Mouse (Mus musculus) midbrain, embryonic 12.5 days (tissue): Measurements from ENCODE around the gene Ufc1. TPM values are rescaled to one million over a fixed set of nuclear protein-coding genes. Genes with fewer than 3 reads are reported as not detected.
A peak's percentile ranks its signal among the peaks of the same experiment; 100 is the strongest.

Source experiments
- ATAC-seq: fragments of 200-750 bp; cut with Nextera tagmentation; 2 replicates; pipeline ENCODE4 v1.8.0; 2017; ENCODE audit warnings: low read depth, moderate TSS enrichment, moderate library complexity; ENCODE audit not compliant: low FRiP score
- H3K27ac ChIP-seq: fragments of 300-500 bp; sonication (generic); replicated peaks from 2 replicates; pipeline ENCODE4 v1.5.1; 2016; ENCODE audit warnings: mild to moderate bottlenecking
- H3K27me3 ChIP-seq: fragments of 300-500 bp; sonication (generic); 2 replicates; pipeline ENCODE4 v1.6.1; 2016; ENCODE audit warnings: mild to moderate bottlenecking
- H3K36me3 ChIP-seq: fragments of 300-500 bp; sonication (generic); 2 replicates; pipeline ENCODE4 v1.6.1; 2016
- H3K4me1 ChIP-seq: fragments of 300-500 bp; sonication (generic); 2 replicates; pipeline ENCODE4 v1.6.1; 2016
- H3K4me2 ChIP-seq: fragments of 300-500 bp; sonication (generic); replicated peaks from 2 replicates; pipeline ENCODE4 v1.6.1; 2016; ENCODE audit warnings: mild to moderate bottlenecking, moderate library complexity
- H3K4me3 ChIP-seq: fragments of 300-500 bp; sonication (generic); 2 replicates; pipeline ENCODE4 v1.5.1; 2016; ENCODE audit warnings: mild to moderate bottlenecking
- H3K9ac ChIP-seq: fragments of 300-500 bp; sonication (generic); replicated peaks from 2 replicates; pipeline ENCODE4 v1.6.1; 2016; ENCODE audit warnings: mild to moderate bottlenecking, moderate library complexity
- H3K9me3 ChIP-seq: fragments of 300-500 bp; sonication (generic); 2 replicates; pipeline ENCODE4 v1.6.1; 2016; ENCODE audit warnings: mild to moderate bottlenecking
- WGBS: fragments of 180-500 bp; shearing (Covaris S2); methylation state at CpG from one replicate; pipeline ENCODE4 v1.1.7; 2016; 5-methylcytosine and 5-hydroxymethylcytosine counted together
- polyA plus RNA-seq: library from polyadenylated mRNA; unstranded; fragments of >200 nt; fragmentation: Nextera tagmentation; extraction: Ambion mirVana; gene quantifications from 2 replicates; pipeline ENCODE4 v1.2.1, GENCODE M21; 2016

Ufc1 gene
- polyA plus RNA-seq, 1 experiment from 2014 or later, result 106 TPM

DNA sequence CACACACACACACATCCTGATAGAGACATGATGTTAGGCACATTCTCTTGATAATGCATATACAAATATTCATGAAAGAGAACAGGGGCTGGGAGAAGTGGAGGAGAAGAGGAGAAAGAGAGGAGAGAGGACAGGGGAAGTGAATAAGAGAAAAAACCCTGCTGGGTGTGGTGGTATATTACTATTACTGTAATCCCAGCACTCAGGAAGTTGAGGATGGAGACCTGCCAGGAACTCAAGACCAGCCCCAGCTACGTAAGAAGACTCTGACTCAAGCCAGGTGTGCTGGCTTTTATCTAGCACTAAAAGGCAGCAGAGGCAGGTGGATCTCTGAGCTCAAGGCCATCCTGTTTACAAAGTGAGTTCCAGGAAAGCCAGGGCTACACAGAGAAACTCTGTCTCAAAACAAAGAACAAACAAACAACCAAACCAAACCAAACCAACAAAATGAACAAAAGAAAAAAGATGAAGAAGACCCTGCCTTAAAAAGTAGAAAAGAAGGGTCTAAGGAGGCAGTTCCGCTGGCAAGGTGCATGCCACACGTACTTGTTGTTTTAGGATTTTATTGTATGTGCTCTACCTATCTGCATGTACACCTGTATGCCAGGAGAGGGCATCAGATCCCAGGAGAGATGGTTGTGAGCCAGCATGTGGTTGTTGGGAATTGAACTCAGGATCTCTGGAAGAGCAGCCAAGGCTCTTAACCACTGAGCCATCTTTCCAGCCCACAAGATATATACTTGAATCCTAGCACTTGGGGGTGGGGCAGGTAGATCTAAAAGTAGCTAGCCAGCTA is 31.0 kb downstream of the Ufc1 start:
- ATAC-seq, result no peak
- Histone ChIP-seq H3K27ac (peak overlapping the region; percentile 54), H3K4me1 (peaks cover 15% of the 10 kb centered on the region), H3K27me3 (no peaks in the 10 kb centered on the region), H3K9me3 (no peaks in the 10 kb centered on the region), H3K36me3 (no peaks in the 10 kb centered on the region), H3K9ac (no peak overlapping the region), H3K4me3 (no peak overlapping the region), H3K4me2 (peak overlapping the region; percentile 50)
- WGBS, result 88% methylated on average over 3 of the region's 3 CpGs

DNA sequence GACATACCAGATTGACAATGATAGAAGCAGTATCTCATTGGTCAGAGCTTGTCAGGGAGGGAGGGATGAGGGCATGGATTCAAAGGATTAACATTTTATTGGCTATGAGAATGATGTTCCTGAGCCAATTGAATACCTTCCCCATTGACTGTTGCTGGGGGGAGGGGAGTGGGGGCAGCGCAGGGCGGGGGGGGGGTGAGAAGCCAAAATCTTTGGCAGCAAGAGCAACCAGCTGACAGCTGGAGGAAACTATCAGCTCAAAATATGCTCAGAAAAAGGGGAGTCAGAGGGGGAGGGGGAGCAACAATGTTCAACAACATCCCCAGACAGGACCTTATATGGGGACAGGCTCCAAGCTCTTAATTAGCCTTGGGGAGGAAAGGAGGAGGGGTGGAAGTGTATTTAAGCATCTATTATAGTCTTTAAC is 31.6 kb downstream of the Ufc1 start:
- peak; percentile 88 for ATAC-seq
- H3K36me3 ChIP-seq, result no peaks in the 10 kb centered on the region
- no peaks in the 10 kb centered on the region for H3K27me3 ChIP-seq
- peaks cover 15% of the 10 kb centered on the region for H3K4me1 ChIP-seq
- H3K9ac ChIP-seq, result 0 out of 2 replicates have a peak overlapping the region, but pooled peaks have one; percentile 17
- 0% methylated on average over 2 of the region's 2 CpGs for WGBS
- no peaks in the 10 kb centered on the region for H3K9me3 ChIP-seq
- H3K4me3 ChIP-seq, result peak overlapping the region; percentile 29; the same call in 1 of the 2 replicates
- peak overlapping the region; percentile 54 for H3K27ac ChIP-seq
- peak overlapping the region; percentile 50 for H3K4me2 ChIP-seq

DNA sequence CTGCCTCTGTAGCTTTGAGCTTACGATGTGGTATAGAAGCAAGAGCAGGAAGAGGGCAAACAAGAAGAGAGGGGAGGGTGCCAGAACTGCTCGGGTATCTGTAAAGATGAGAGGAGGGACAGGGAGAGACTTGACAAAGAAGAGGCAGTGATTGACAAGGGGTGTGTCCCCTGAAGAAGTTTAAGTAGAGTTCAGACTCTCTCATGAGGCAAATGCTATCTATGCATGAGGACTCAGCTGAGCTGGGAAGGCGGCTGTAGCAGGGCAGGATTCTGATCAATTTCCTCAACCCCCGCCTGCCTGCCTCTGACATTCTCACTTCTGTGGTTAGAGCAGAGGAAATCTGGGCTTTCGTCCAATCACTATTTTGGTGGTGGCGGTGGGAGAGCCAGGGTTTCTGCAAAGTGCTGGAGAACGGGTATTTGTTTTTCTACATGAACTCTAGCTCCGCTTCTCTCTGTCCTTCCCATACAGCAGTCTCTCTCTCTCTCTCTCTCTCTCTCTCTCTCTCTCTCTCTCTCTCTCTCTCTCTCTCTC is 32.2 kb downstream of the Ufc1 start:
- peak; percentile 67 for ATAC-seq
- Histone ChIP-seq H3K27ac (peak overlapping the region; percentile 50), H3K4me2 (peak overlapping the region; percentile 50), H3K9me3 (no peaks in the 10 kb centered on the region), H3K4me1 (peaks cover 15% of the 10 kb centered on the region), H3K9ac (0 out of 2 replicates have a peak overlapping the region, but pooled peaks have one; percentile 17), H3K27me3 (no peaks in the 10 kb centered on the region), H3K4me3 (peak overlapping the region; percentile 29), H3K36me3 (no peaks in the 10 kb centered on the region)
- 7% methylated on average over 8 of the region's 8 CpGs for WGBS

GRCm38 (mm10) chr1:171260316-171260715 is 34.5 kb downstream of the Ufc1 start:
- Histone ChIP-seq H3K9me3 (no peaks in the 10 kb centered on the region), H3K27ac (no peak overlapping the region), H3K4me1 (peaks cover 15% of the 10 kb centered on the region), H3K4me3 (no peak overlapping the region), H3K4me2 (no peak overlapping the region), H3K9ac (no peak overlapping the region), H3K36me3 (no peaks in the 10 kb centered on the region), H3K27me3 (no peaks in the 10 kb centered on the region)
- 83% methylated on average over 3 of the region's 3 CpGs for WGBS
- no peak for ATAC-seq

GRCm38 (mm10) chr1:171258921-171259320 is 35.9 kb downstream of the Ufc1 start:
- H3K27ac ChIP-seq, result no peak overlapping the region
- no peak overlapping the region for H3K9ac ChIP-seq
- H3K9me3 ChIP-seq, result no peaks in the 10 kb centered on the region
- no peak overlapping the region for H3K4me3 ChIP-seq
- no peaks in the 10 kb centered on the region for H3K36me3 ChIP-seq
- H3K4me2 ChIP-seq, result no peak overlapping the region
- H3K27me3 ChIP-seq, result no peaks in the 10 kb centered on the region
- ATAC-seq, result no peak
- WGBS, result 82% methylated on average over 17 of the region's 17 CpGs
- H3K4me1 ChIP-seq, result peaks cover 15% of the 10 kb centered on the region

DNA sequence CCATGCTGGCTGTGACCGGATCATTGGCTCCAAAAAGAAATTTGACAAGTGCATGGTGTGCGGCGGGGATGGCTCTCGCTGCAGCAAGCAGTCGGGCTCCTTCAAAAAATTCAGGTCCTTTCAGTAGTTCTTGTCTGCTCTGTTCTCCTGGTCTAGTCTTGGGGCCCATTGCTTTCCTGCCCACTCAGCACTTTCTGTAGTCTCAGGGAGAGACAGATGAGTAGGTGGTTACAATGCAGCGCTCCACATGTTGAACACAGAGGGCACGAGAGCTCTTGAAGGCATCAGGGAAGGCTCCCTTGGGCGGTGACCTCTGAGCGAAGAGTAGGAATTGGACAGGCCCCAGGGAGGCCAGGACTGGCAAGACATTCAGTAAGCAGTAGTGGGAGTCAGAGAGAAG is 37.0 kb downstream of the Ufc1 start:
- Histone ChIP-seq H3K9me3 (no peaks in the 10 kb centered on the region), H3K27ac (no peak overlapping the region), H3K4me2 (no peak overlapping the region), H3K27me3 (peaks cover 2% of the 10 kb centered on the region; the same call in 1 of the 2 replicates), H3K36me3 (no peaks in the 10 kb centered on the region), H3K4me3 (no peak overlapping the region), H3K4me1 (peaks cover 8% of the 10 kb centered on the region), H3K9ac (no peak overlapping the region)
- WGBS, result 88% methylated on average over 9 of the region's 9 CpGs
- no peak for ATAC-seq

GRCm38 (mm10) chr1:171256937-171257548 is 37.8 kb downstream of the Ufc1 start:
- H3K27me3 ChIP-seq, result peaks cover 3% of the 10 kb centered on the region; the same call in 1 of the 2 replicates
- no peaks in the 10 kb centered on the region for H3K9me3 ChIP-seq
- no peak overlapping the region for H3K4me2 ChIP-seq
- H3K27ac ChIP-seq, result no peak overlapping the region
- no peak for ATAC-seq
- no peaks in the 10 kb centered on the region for H3K36me3 ChIP-seq
- 71% methylated on average over 15 of the region's 15 CpGs for WGBS
- no peak overlapping the region for H3K9ac ChIP-seq
- peaks cover 7% of the 10 kb centered on the region for H3K4me1 ChIP-seq
- no peak overlapping the region for H3K4me3 ChIP-seq

DNA sequence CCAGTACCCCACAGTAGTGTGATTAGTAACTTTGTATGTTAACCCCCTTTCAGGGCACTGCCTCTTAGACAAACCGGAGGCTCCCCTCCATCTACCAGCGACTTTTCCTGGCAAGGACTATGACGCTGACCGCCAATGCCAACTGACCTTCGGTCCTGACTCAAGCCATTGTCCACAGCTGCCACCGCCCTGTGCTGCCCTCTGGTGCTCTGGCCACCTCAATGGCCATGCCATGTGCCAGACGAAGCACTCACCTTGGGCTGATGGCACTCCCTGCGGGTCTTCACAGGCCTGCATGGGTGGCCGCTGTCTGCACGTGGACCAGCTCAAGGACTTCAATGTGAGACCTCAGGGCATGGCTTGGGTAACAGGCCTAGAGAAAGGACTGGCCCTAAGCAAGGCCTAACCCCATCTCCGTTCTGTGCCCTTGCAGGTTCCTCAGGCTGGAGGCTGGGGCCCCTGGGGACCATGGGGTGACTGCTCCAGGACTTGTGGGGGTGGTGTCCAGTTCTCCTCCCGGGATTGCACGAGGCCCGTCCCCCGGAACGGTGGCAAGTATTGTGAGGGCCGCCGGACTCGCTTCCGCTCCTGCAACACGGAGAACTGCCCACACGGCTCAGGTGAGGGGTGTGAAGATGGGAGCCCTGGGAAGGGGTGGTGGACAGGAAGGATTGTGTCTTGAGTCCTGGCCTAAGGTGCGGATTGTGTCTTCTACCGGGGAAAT is 38.6 kb downstream of the Ufc1 start:
- Histone ChIP-seq H3K36me3 (no peaks in the 10 kb centered on the region), H3K4me2 (no peak overlapping the region), H3K9ac (no peak overlapping the region), H3K4me1 (peaks cover 13% of the 10 kb centered on the region), H3K9me3 (no peaks in the 10 kb centered on the region), H3K27ac (no peak overlapping the region), H3K27me3 (peaks cover 3% of the 10 kb centered on the region; the same call in 1 of the 2 replicates), H3K4me3 (no peak overlapping the region)
- WGBS, result 91% methylated on average over 24 of the region's 24 CpGs
- no peak; the same call in 1 of the 2 replicates for ATAC-seq

- no peak overlapping the region; the same call in 1 of the 2 replicates for H3K9ac ChIP-seq
- ATAC-seq, result no peak
- H3K27ac ChIP-seq, result peak overlapping the region; percentile 46; the same call in 1 of the 2 replicates
- H3K4me2 ChIP-seq, result peak overlapping the region; percentile 50
- 46% methylated on average over 17 of the region's 17 CpGs for whole genome bisulfite sequencing
- 0 out of 2 replicates have a peak overlapping the region, but pooled peaks have one; percentile 8 for H3K4me3 ChIP-seq
- H3K4me1 ChIP-seq, result peaks cover 41% of the 10 kb centered on the region
- H3K36me3 ChIP-seq, result no peaks in the 10 kb centered on the region
- no peaks in the 10 kb centered on the region for H3K9me3 ChIP-seq
- H3K27me3 ChIP-seq, result peaks cover 8% of the 10 kb centered on the region; the same call in 1 of the 2 replicates
Observed at GRCm38 (mm10) chr1:171252415-171252814, 42.4 kb downstream of the Ufc1 start.

DNA sequence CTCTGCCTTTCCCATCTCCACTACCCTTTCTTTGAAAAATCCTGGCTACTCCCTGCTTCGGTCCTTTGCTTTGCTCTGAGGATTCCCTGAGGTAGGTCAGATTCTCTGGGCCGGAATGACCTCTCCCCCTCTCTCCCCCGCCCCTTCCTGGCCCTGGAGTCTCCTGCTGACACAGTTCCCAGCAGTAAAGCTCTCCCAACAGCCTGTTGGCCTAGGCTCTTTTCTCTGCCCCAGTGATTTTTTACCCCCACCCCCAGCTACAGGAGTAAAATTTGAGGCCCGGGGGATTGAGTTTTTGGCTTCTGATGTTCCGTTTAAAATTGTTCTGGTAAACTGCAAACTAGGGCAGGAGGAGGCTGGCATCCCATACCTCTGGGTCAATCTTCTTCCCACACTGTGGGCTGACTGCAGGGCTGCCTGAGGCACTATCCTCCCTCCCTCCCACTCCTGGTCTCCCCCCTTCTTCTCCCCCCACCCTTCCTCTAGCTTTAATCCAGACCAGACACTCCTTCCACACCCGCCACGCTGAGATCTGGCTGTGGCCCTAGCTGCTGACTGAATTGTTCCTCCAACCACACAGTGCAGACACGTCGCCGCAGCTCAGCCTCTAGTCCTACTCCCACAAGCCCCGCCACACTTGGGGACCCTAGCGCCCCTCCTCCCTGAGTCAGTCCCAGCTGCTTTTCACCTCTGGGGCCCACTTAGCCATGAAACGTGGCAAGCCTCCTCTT is 43.1 kb downstream of the Ufc1 start:
- Histone ChIP-seq H3K36me3 (no peaks in the 10 kb centered on the region), H3K9me3 (no peaks in the 10 kb centered on the region), H3K4me2 (peak overlapping the region; percentile 50), H3K27me3 (peaks cover 8% of the 10 kb centered on the region; the same call in 1 of the 2 replicates), H3K4me1 (peaks cover 42% of the 10 kb centered on the region), H3K9ac (peak overlapping the region; percentile 26), H3K27ac (peak overlapping the region; percentile 46), H3K4me3 (peak overlapping the region; percentile 25)
- 4% methylated on average over 13 of the region's 13 CpGs for WGBS
- ATAC-seq, result 0 out of 2 replicates have a peak, but pooled peaks have one; percentile 4
